Mouse (Mus musculus) v-Abl transformed pro-B cells (cell line): ENCODE data around the gene Hk2.

Experiments used
- in situ Hi-C, 2 experiments: fragments of 400-800 bp; cut with MboI; formaldehyde crosslinking; loops; one replicate each; pipeline ENCODE4 v1.15.1; 2025; ENCODE audit not compliant: unreplicated experiment in 2 of 2

Gene Hk2

GRCm38 (mm10) chr6:82751031-82751430, 23.2 kb downstream of the Hk2 start:
- in situ Hi-C loops: loop anchor here (10.0 to 25.0 kb wide), 2 partner anchors 414 to 761 kb away; partner anchors contain the start of genes Dctn1 (in 1 of the 2) and Dguok (in 1 of the 2)

GRCm38 (mm10) chr6:82750063-82750462, 24.2 kb downstream of the Hk2 start:
- in situ Hi-C loops: loop anchor here (10.0 to 25.0 kb wide), 2 partner anchors 415 to 762 kb away; partner anchors contain the start of genes Dctn1 (in 1 of the 2) and Dguok (in 1 of the 2)

GRCm38 (mm10) chr6:82748106-82748672, 26.1 kb downstream of the Hk2 start:
- in situ Hi-C loops: loop anchor here (10.0 kb wide), 2 partner anchors 227 to 517 kb away; no protein-coding TSS in a partner anchor

GRCm38 (mm10) chr6:82747085-82747484, 27.2 kb downstream of the Hk2 start:
- in situ Hi-C loops: loop anchor here (10.0 kb wide), 2 partner anchors 228 to 518 kb away; no protein-coding TSS in a partner anchor

GRCm38 (mm10) chr6:82744553-82744952, 29.7 kb downstream of the Hk2 start:
- in situ Hi-C loops: loop anchor here (5.0 to 10.0 kb wide), 3 partner anchors 148 to 520 kb away; no protein-coding TSS in a partner anchor

- in situ Hi-C loops: loop anchor here (5.0 to 10.0 kb wide), 3 partner anchors 151 to 523 kb away; no protein-coding TSS in a partner anchor
Observed at GRCm38 (mm10) chr6:82741518-82741880, 32.8 kb downstream of the Hk2 start.

GRCm38 (mm10) chr6:82740868-82741517, 33.3 kb downstream of the Hk2 start:
- in situ Hi-C loops: loop anchor here (5.0 to 10.0 kb wide), 3 partner anchors 151 to 524 kb away; no protein-coding TSS in a partner anchor

- in situ Hi-C loops: loop anchor here (5.0 to 10.0 kb wide), 3 partner anchors 152 to 525 kb away; no protein-coding TSS in a partner anchor
Observed at GRCm38 (mm10) chr6:82740269-82740668, 34.0 kb downstream of the Hk2 start.

GRCm38 (mm10) chr6:82737634-82738540, 36.4 kb downstream of the Hk2 start:
- in situ Hi-C loops: loop anchor here in 1 of 2 experiments (5.0 kb wide), 1 partner anchor 154 kb away; no protein-coding TSS in a partner anchor

- in situ Hi-C loops: loop anchor here in 1 of 2 experiments (5.0 kb wide), 1 partner anchor 155 kb away; no protein-coding TSS in a partner anchor
Observed at GRCm38 (mm10) chr6:82736626-82737600, 37.3 kb downstream of the Hk2 start.

GRCm38 (mm10) chr6:82735347-82735746, 38.9 kb downstream of the Hk2 start:
- in situ Hi-C loops: loop anchor here in 1 of 2 experiments (5.0 kb wide), 1 partner anchor 157 kb away; no protein-coding TSS in a partner anchor

- in situ Hi-C loops: no loop called here
Observed at GRCm38 (mm10) chr6:82728635-82729034, 45.6 kb downstream of the Hk2 start.

- in situ Hi-C loops: no loop called here
Observed at GRCm38 (mm10) chr6:82727206-82727605, 47.0 kb downstream of the Hk2 start.

GRCm38 (mm10) chr6:82723321-82723720, 50.9 kb downstream of the Hk2 start:
- in situ Hi-C loops: loop anchor here in 1 of 2 experiments (25.0 kb wide), 1 partner anchor 336 kb away; no protein-coding TSS in a partner anchor

GRCm38 (mm10) chr6:82716126-82716525, 58.1 kb downstream of the Hk2 start:
- in situ Hi-C loops: loop anchor here in 1 of 2 experiments (25.0 kb wide), 1 partner anchor 329 kb away; no protein-coding TSS in a partner anchor

- in situ Hi-C loops: loop anchor here in 1 of 2 experiments (25.0 kb wide), 1 partner anchor 328 kb away; no protein-coding TSS in a partner anchor
Observed at GRCm38 (mm10) chr6:82715653-82716052, 58.6 kb downstream of the Hk2 start.

- in situ Hi-C loops: loop anchor here in 1 of 2 experiments (25.0 kb wide), 1 partner anchor 328 kb away; no protein-coding TSS in a partner anchor
Observed at GRCm38 (mm10) chr6:82715253-82715652, 59.0 kb downstream of the Hk2 start.

GRCm38 (mm10) chr6:82714841-82715240, 59.4 kb downstream of the Hk2 start:
- in situ Hi-C loops: loop anchor here in 1 of 2 experiments (25.0 kb wide), 1 partner anchor 328 kb away; no protein-coding TSS in a partner anchor

- in situ Hi-C loops: loop anchor here in 1 of 2 experiments (25.0 kb wide), 1 partner anchor 327 kb away; no protein-coding TSS in a partner anchor
Observed at GRCm38 (mm10) chr6:82714243-82714642, 60.0 kb downstream of the Hk2 start.
